Mouse (Mus musculus): ENCODE measurements at regions not wholly inside any gene's neighbourhood (a gene's known extent, or its start where the extent isn't known, plus 50 kb on each side); places are given as distances from the start of the nearest gene placed in this dataset.

DNA sequence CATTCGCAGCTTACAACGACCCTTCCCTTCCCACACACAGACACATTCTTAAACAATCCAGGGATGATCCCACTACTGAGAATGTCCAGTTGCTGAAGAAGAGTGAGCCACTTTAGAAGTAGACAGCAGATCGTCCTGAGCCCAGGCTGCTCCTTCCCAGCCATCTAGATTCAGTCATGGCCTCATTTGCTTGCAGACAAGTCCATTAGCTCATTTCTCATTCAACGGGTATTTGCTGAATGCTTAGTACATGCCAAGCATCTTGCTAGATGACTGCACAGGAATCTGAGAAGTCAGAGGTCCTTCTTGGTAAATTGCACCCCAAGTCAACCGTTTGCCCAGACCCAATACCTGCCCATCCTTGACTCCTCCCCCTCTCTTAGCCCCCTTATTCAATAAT is 57.8 kb downstream of the Ier5 start:
- DNase-seq (ENCODE audit: low spot score in 2 of 2) = no peak

DNA sequence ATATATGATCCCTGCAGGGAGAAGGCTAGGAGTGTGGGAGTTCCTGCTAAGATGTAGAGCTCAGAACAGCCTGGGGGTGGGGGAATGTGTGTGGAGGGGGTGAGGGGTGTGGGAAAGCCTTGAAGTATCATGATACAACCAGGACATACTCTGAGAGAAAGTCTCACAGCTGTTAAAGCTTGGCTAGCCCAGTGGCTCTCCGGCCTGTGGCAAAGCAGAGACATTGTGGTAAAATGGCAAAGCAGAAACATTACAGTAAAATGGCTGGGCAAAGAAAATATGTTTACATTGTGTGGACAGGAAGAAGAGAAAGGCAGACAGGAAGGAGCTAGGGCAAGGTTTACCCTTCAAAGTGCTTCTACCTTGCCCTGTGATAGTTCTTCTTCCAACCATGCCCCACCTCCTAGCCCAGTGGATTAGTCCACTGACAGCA is 58.5 kb downstream of the Ier5 start:
- no peak for DNase-seq (ENCODE audit: low spot score in 2 of 2)

DNA sequence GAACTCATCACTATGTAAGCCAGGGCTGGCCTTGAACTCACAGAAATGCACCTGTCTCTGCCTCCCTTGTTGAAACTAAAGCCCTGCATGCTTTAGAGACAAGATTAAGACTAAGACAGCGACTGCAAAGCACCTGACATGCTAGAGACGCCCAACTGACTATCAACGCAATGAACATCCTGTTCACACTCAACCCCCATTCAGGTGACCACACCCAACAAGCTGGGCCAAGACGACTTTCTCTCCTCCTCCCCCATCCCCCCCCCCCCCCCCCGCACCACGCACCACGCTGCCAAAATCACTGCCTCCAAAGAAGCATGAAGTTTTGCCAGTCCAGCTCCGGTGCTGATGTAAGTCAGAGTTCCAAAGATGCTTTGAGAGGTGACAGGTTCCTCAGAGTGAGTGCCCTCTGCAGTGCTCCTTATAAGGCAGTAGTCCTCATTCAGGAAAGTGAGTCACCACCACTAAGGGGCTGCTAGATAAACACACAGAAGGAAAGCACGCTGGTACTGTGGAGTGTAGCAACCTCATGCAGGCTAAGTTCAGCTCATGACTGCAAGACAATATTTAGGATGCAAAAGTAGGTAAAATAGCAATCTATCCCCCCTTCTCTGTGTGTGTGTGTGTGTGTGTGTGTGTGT is 59.2 kb downstream of the Ier5 start:
- no peak for DNase-seq (ENCODE audit: low spot score in 2 of 2)

DNA sequence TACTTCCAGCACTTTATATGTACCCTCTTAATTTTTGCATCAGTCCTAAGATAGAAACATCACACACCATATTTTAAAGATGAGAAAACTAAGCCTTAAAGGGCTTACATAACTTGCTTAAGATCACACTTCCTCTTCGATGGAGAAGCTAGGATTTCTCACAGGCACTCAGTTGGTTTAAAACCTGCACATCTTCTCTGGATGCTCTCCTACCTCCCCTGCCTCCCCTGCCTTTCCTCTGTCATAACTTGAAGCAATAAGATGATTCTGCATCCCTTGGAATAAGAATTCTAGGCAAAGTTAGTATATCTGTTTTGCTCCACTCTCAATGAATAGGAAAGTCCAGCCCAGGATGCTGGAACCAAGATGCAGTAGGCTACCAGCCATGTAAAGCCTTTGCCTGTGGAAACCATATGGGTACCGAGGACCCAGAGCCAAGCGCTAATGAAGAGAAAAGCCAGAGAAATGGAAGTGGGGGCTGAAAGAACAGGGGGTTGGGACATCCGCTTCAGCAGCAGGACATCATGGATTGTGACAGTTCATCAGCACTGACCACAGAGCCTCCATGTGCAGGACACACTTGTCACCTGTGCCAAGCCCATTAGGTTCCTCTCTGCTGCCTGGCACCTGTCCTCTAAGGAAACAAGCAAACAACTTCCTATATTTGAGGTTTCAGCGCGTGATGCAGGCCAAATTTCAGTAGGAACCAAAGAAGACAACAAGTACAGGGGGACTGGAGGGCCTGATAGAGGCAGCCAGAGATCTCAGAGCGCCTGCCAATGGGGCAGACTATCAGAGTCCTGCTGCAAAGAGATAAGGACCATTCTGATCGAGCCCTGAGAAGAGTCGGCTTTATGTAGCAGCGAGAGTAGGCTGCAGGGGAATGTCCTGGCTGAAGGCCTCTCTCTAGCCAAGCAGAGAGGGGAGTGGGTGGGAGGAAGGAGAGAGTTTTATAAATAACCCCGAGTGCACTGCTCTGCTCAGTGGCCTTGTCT is 60.5 kb downstream of the Ier5 start:
- DNase-seq (ENCODE audit: low spot score in 2 of 2) = no peak

DNA sequence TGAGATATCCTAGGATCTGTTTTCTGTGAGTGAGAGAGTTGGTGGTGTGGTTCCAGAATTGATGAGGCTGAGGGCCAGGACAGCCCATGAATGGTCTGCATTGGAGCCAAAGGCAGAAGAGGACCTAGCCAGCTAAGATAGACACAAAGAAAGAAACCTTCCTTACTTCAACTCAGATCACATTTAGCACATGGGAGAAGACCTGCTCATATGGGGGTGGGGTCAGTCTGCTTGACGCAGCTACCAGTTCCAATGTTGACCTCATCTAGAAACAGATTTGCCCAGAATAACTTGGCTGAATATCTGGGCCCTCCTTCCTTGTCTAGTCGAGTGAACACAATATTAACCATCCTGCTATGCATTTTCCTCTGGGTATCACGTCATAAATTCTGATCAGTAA is 62.0 kb downstream of the Ier5 start:
- DNase-seq (ENCODE audit: low spot score in 2 of 2) = no peak

DNA sequence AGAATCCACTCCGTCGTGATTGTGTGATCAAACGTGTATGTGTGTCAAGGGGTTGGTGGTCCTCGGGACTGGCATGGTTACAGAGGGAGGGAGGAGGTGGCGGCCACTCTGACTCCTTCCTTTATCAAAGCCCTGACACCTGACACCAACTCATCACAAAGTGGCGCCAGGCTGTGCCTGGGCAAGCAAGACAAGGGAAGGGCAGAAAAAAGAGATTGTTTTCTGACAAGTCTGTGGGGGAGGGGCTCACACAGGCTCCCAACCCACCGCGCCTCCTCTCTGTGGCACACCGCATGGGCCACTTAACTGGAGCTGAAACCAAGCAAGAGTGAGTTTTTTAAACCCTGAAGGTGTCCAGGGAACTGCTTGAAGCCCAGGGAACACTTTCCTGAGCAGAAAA is 68.5 kb downstream of the Ier5 start:
- no peak for DNase-seq (ENCODE audit: low spot score in 2 of 2)

DNA sequence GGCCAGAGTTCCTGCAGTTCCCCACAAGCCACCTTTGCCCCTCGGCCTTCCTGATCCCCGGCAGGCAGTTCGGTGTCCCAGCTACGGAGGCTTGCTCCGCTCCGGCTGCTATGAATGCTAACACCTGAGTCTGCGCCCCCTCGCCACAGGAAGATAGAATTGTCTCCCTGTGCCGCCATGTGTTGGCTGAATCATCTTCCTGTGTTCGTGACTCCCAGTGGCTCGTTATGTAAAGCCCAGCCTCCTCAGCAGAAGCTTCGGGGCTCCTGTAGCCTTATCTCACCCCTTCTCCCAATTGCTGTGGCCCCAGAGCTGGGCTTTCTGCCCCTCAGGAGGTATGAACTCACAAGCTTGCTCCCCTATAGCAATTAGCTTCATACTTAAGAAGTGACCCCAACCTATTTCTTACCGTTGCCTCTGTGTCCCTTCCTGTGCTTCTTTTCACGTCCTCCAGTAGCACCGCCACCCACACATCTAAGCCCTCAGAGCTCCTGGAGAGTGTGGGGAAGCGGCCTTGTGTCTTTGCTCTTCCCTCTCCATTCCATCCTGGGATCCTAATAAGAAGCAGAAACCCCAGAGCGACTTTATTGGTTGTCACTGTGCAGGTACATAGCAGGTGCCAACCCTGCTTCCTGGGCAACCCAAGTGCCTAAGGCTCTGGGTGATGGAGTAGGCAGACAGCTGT is 70.1 kb downstream of the Ier5 start:
- DNase-seq (ENCODE audit: low spot score in 2 of 2) = peak; percentile 57 to 61

DNA sequence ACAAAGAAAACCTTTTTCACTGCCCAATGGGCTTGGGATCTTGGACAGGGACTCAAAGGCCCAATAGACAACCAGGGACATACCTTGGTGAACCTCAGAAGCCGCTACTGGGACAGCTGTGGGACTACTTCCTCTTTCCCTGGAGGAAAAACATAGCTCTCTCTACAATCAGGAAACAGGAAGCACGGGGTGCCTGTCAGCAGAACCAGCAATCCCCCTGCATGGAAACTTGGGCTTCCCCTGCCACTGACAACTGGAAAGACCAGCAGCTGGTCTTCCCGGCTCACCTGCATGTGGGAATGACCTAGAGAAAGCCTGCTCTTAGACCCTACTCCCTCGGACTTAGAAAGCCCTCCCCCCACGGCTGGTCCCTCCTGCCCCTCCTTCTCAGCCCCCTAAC is 70.7 kb downstream of the Ier5 start:
- no peak for DNase-seq (ENCODE audit: low spot score in 2 of 2)

DNA sequence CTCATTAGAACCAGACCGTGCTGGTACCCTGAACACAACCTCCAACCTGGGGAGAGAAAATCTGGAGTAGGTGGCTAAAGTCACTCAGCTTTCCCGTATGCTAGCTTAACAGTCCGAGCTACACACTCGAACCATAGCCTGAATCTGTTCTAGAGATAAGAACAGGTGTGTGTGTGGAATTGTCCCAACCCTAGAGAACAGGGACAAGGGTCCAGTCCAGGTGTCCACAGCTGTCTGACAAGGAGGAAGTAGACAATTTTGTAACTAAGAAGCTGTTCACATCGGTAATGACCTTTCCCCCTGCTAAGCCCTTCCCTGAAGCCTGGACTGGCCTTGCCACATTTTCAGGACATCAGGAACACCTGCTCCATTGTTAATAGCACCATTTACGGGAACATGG is 71.3 kb downstream of the Ier5 start:
- DNase-seq (ENCODE audit: low spot score in 2 of 2) = no peak

DNA sequence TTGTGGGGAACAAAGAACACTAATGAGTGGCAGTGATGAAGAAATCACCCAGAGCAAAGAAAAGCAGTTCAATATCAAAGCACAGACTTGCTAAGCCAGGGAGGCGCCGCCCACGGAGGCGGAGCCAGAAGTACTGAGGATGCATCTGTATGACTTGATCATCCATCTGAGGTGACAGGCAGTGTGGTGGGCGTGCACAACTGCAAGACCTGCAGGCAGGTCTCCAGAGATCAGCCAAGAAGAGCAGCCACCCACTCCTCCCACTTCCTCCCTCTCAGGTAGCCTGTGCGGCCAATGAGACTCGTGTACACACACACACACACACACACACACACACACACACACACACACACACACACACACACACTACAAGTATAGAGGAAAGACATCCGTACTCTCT is 71.9 kb downstream of the Ier5 start:
- DNase-seq (ENCODE audit: low spot score in 2 of 2) = no peak

DNA sequence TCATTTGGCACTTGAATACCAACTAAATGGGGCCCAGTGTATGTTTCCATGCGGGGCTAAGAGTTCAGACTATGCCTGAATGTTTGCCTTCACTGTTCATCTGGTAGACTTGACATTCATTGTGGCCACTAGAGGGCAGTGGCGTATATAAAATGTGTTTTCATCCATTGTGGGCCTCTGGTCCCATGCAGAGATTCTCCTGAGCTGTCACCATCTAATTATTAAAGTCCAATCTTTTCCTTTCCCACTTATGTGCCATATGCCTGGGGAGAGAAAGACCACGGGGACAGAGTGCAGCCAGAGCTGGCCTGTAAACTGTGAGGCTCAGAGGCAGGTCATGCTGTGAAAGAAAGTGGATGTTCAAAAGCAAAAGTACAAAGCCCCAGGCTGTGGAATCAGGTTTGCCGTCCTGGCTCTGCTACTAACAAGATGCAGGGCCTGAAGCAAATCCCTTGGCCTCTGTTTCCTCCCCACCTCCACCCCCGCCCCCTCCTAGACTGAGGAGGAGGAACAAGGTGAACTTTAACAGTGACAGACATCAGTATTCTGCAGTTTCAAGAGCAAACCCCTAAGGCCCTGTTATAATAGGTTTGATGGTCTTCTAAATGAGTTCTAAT is 73.5 kb downstream of the Ier5 start:
- DNase-seq (ENCODE audit: low spot score in 2 of 2) = peak; percentile 67 to 90

DNA sequence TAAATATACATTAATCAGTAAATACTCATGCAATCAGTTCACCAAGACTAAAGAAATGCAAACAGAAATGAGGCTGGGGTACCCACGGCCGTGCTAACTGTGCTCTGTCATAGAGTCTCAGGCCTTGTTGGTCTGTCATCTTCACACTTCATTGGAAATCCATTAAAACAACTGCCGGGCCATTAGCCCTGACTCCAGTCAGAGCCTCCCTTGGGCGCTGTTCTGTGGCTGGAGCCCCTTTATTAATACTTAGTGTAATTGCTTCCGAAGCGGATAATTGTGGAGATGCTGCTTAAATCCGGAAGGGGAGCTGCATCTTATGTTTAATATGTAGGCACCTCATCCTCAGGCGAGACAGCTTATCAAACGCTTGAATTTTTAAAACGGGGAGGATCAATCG is 76.1 kb downstream of the Ier5 start:
- DNase-seq (ENCODE audit: low spot score in 2 of 2) = no peak

DNA sequence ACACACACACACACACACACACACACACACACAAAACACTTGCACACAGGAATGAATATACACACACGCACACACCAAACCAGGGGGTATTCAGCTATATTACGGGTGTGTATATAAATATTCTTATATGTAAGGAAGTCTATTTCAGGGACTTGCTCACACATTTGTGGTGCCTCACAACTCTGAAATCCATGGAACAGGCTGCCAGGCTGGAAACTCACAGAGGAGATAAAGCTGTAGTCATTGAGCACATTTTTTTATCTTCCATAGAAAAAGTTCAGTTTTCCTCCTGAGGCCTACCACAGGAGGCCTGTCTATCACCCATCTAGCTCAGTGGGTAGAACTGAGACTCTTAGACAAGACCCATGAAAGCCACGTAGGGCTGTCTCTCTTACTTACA is 83.8 kb downstream of the Ier5 start:
- no peak for DNase-seq (ENCODE audit: low spot score in 2 of 2)

DNA sequence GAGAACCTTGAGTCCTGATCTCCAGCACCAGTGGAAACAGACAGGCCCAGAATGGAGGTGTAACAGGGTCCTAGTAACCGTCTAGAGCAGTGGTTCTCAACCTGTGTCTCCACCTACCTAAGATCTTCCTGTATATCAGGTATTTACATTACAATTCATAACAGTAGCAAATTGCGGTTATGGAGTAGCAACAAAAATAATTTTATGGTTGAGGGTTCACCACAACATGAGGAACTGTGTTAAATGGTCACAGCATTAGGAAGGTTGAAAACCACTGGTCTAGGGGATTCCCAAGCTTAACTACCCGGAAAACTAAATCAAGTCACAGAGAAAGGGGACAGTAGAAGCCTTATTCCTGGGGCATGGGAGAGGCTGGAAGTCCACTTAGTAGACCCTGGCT is 84.5 kb downstream of the Ier5 start:
- DNase-seq (ENCODE audit: low spot score in 2 of 2) = no peak

DNA sequence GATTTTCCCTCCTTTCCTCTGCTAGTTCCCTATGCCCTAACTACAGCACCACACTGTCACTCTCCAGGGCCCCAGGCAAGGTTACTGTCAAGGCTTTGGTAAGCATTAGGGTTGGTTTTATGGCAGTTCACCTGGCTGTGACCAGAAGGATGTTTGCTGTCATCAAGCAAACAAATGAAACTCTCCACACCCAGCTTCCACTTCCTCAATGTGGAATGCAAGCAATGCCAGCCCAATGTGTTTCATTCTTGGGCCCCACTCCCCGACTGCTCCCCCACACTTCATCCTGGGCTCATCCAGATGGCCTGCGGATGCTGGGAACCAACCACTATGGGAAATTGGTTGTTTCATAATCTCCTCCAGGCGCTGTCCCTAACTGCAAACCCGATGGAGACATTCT is 85.7 kb downstream of the Ier5 start:
- DNase-seq (ENCODE audit: low spot score in 2 of 2) = peak; percentile 60 to 68

DNA sequence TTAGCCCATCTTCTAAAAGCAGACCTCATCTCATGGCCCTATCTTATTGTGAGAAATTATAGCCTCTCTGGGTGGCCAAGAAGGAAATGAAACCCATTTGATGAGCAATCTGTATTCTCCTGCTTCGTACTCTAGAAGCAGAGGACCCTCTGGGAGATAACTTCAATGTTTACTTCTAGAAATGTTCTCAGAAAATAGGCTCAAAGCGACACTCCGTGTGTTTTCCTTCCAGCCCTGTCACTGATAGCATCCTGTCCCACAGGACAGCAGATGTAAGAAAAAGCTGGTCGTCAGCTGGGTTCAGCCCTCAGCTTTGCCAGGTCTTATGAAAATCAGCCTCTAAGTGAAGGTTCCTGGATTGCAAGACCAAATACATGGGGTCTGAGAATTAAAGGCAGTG is 86.1 kb downstream of the Ier5 start:
- DNase-seq (ENCODE audit: low spot score in 2 of 2) = no peak

DNA sequence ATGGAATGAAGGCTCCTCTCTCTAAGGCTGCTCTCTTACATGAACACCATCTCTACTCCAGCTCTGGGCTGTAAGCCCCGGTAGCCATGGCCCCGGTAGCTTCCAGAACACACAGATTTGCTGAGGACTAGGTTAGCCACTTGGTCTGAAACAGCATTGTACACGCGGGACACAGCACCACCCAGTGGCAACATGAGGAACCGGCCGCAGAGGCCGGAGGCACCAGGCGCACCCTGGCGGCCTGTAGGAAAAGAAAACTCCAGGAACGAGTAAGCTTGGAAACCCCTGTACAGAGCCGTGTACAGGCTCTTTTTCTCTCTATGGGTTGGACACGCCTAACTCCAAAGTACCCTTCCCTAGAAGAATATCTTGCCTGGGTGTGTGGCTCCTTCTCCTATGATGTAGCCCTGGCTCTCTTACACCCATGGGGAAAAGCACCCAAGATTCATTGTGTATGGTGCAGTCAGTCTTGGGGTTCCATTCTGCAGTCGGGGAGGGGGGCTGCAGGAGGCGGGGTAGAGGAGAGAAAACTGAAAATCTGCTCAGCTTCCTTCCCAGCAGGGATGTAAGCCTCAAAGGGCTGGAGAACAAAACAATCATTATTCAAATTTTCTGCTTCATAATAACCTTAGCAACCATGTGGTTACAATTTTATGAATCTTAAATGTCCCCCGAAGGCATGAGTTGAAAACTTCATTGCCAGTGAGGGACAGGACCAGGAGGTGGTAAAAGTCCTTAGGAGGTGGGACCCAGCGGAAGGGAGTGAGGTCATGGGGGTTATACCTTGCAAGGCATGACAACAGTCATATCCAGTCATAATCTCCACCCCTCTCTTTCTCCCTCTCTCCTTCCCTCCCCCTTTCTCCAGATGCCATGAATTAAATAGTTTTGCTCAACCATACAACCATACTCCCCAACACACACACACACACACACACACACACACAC is 92.6 kb downstream of the Ier5 start:
- peak; percentile 84 to 95 for DNase-seq (ENCODE audit: low spot score in 2 of 2)

DNA sequence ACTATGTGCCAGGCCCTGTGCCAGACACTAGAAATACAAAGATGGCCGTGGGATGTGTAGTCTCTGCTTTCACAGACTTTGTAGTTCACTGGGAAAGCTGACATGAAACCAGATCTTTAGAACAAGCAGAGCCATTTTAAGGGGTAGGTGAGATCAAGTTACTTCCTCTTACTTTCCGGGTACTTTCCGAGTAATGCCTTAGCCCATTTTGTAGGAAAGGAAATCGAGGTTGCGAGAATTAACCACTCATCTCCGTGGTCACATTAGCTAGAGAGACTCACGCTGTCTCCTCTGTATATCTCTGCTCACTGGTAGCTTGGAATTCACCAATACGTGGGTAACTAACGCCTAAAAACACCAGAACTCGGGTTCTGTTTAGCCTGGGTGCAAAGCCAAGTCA is 93.3 kb downstream of the Ier5 start:
- no peak for DNase-seq (ENCODE audit: low spot score in 2 of 2)

DNA sequence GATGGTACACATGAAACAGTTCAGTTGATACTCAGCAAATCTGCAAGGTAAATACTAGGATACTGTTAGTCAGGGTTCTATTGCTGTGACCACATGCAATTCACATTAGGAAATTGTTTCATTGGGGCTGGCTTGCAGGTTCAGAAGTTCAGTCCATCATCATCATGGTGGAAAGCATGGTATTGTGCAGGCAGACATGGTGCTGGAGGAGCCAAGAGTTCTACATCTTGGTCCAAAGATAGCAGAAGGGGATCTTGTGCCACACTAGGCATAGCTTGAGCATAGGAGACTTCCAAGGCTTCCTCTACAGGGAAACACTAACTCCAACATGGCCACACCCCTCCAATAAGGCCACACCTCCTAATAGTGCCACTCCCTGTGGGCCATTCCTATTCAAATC is 99.1 kb downstream of the Ier5 start:
- DNase-seq (ENCODE audit: low spot score in 2 of 2) = no peak

DNA sequence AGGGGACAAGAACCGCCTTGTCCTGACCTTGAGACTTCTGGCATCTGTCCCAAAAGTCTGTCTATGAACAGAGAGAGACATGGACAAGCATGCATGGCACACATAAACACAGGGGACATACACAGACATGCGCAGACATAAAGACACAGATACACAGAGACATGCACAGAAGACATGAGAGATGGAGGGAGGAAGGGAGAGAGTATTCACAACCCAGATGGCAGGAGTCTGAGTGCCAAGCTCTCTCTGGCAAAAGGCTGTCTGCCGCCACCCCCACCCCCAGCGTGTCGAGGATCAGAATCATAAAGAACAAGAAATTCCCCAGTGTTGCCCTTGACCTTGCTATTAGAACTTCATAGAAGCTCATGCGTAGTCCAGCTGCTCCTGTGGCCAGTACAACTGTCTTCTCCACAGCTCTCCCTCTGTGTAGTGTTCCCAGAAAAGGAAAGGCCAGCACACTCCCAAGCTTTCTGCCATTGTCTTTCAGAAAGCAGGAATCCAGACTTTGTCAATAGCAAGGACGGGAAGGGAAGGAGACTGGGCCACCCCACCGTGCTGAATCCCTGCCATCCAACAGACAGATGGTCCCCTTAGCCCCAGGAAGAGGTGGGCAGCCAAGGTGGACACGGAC is 99.8 kb downstream of the Ier5 start:
- DNase-seq (ENCODE audit: low spot score in 2 of 2) = peak; percentile 47 to 52

All from layer of hippocampus, adult 8-10 months (tissue).